Mouse (Mus musculus) embryonic facial prominence, embryonic 15.5 days (tissue): ENCODE data around the gene Pim1. TPM values are rescaled to one million over a fixed set of nuclear protein-coding genes. Genes with fewer than 3 reads are reported as not detected.

Source experiments
- ATAC-seq: fragments of 200-750 bp; cut with Nextera tagmentation; 2 replicates; pipeline ENCODE4 v1.8.0; 2017; ENCODE audit warnings: low read depth, moderate TSS enrichment; ENCODE audit not compliant: insufficient number of reproducible peaks, low FRiP score, low TSS enrichment
- H3K27ac ChIP-seq: fragments of 300-500 bp; sonication (generic); replicated peaks from 2 replicates; pipeline ENCODE4 v1.5.1; 2015; ENCODE audit warnings: mild to moderate bottlenecking, inconsistent platforms
- H3K27me3 ChIP-seq: fragments of 300-500 bp; sonication (generic); 2 replicates; pipeline ENCODE4 v1.6.1; 2015; ENCODE audit warnings: inconsistent platforms
- H3K36me3 ChIP-seq: fragments of 300-500 bp; sonication (generic); 2 replicates; pipeline ENCODE4 v1.6.1; 2015; ENCODE audit warnings: mild to moderate bottlenecking, inconsistent platforms
- H3K4me1 ChIP-seq: fragments of 300-500 bp; sonication (generic); 2 replicates; pipeline ENCODE4 v1.6.1; 2015; ENCODE audit warnings: inconsistent platforms
- H3K4me2 ChIP-seq: fragments of 300-500 bp; sonication (generic); replicated peaks from 2 replicates; pipeline ENCODE4 v1.6.1; 2015; ENCODE audit warnings: mild to moderate bottlenecking, inconsistent platforms
- H3K4me3 ChIP-seq: fragments of 300-500 bp; sonication (generic); replicated peaks from 2 replicates; pipeline ENCODE4 v1.5.1; 2015; ENCODE audit warnings: mild to moderate bottlenecking, inconsistent platforms
- H3K9ac ChIP-seq: fragments of 300-500 bp; sonication (generic); 2 replicates; pipeline ENCODE4 v1.6.1; 2015; ENCODE audit warnings: inconsistent platforms
- H3K9me3 ChIP-seq: fragments of 300-500 bp; sonication (generic); replicated peaks from 2 replicates; pipeline ENCODE4 v1.6.1; 2016; ENCODE audit warnings: inconsistent platforms
- WGBS: fragments of 180-500 bp; shearing (Covaris S2); methylation state at CpG from one replicate; pipeline ENCODE4 v1.1.7; 2015; 5-methylcytosine and 5-hydroxymethylcytosine counted together
- polyA plus RNA-seq: library from polyadenylated mRNA; unstranded; fragments of >200 nt; fragmentation: Nextera tagmentation; extraction: Ambion mirVana; gene quantifications from 2 replicates; pipeline ENCODE4 v1.2.1, GENCODE M21; 2015

The Pim1 gene
- polyA plus RNA-seq, 1 experiment from 2014 or later = 17.8 TPM

GRCm38 (mm10) chr17:29455411-29456120, 35.0 kb upstream of the Pim1 start:
- H3K4me3 ChIP-seq = no peak overlapping the region
- WGBS = 82% methylated on average over 9 of the region's 9 CpGs
- H3K4me1 ChIP-seq = peaks cover 41% of the 10 kb centered on the region
- no peak overlapping the region for H3K4me2 ChIP-seq
- no peaks in the 10 kb centered on the region for H3K27me3 ChIP-seq
- ATAC-seq = no peak
- H3K27ac ChIP-seq = no peak overlapping the region
- H3K36me3 ChIP-seq = no peaks in the 10 kb centered on the region
- H3K9ac ChIP-seq = no peak overlapping the region
- no peaks in the 10 kb centered on the region for H3K9me3 ChIP-seq

- ATAC-seq = no peak
- Histone ChIP-seq H3K36me3 (no peaks in the 10 kb centered on the region), H3K4me3 (no peak overlapping the region), H3K27me3 (no peaks in the 10 kb centered on the region), H3K9ac (no peak overlapping the region), H3K9me3 (no peaks in the 10 kb centered on the region), H3K4me1 (peaks cover 33% of the 10 kb centered on the region), H3K4me2 (no peak overlapping the region), H3K27ac (no peak overlapping the region)
- 96% methylated on average over 4 of the region's 4 CpGs for WGBS
These were observed 34.1 kb upstream of the Pim1 start for GRCm38 (mm10) chr17:29456476-29456875.

- no peak for ATAC-seq
- no peak overlapping the region for H3K9ac ChIP-seq
- WGBS = 63% methylated on average over 2 of the region's 2 CpGs
- no peaks in the 10 kb centered on the region for H3K9me3 ChIP-seq
- peaks cover 30% of the 10 kb centered on the region for H3K4me1 ChIP-seq
- H3K4me3 ChIP-seq = no peak overlapping the region
- H3K36me3 ChIP-seq = no peaks in the 10 kb centered on the region
- H3K27ac ChIP-seq = no peak overlapping the region
- H3K4me2 ChIP-seq = no peak overlapping the region
- H3K27me3 ChIP-seq = no peaks in the 10 kb centered on the region
These were observed 33.6 kb upstream of the Pim1 start for GRCm38 (mm10) chr17:29456926-29457325.

- peak overlapping the region; percentile 41 for H3K27ac ChIP-seq
- no peaks in the 10 kb centered on the region for H3K9me3 ChIP-seq
- WGBS = 22% methylated on average over 11 of the region's 11 CpGs
- H3K4me3 ChIP-seq = no peak overlapping the region
- peaks cover 30% of the 10 kb centered on the region for H3K4me1 ChIP-seq
- no peak overlapping the region for H3K4me2 ChIP-seq
- H3K36me3 ChIP-seq = no peaks in the 10 kb centered on the region
- no peak overlapping the region for H3K9ac ChIP-seq
- H3K27me3 ChIP-seq = no peaks in the 10 kb centered on the region
- peak; percentile 62 for ATAC-seq
These were observed 32.6 kb upstream of the Pim1 start for GRCm38 (mm10) chr17:29457795-29458560.

- Histone ChIP-seq H3K27me3 (no peaks in the 10 kb centered on the region), H3K4me1 (peaks cover 43% of the 10 kb centered on the region), H3K4me3 (peak overlapping the region; percentile 11), H3K9me3 (no peaks in the 10 kb centered on the region), H3K27ac (peak overlapping the region; percentile 49), H3K4me2 (peak overlapping the region; percentile 42), H3K9ac (no peak overlapping the region), H3K36me3 (no peaks in the 10 kb centered on the region)
- ATAC-seq = no peak
- 9% methylated on average over 24 of the region's 24 CpGs for WGBS
These were observed 31.0 kb upstream of the Pim1 start for GRCm38 (mm10) chr17:29459321-29460118.

- no peaks in the 10 kb centered on the region for H3K9me3 ChIP-seq
- no peak overlapping the region for H3K9ac ChIP-seq
- 13% methylated on average over 5 of the region's 5 CpGs for WGBS
- H3K4me1 ChIP-seq = peaks cover 48% of the 10 kb centered on the region
- H3K4me2 ChIP-seq = peak overlapping the region; percentile 42; the same call in 1 of the 2 replicates
- H3K36me3 ChIP-seq = no peaks in the 10 kb centered on the region
- ATAC-seq = no peak
- 0 out of 2 replicates have a peak overlapping the region, but pooled peaks have one; percentile 11 for H3K4me3 ChIP-seq
- H3K27ac ChIP-seq = peak overlapping the region; percentile 49
- H3K27me3 ChIP-seq = no peaks in the 10 kb centered on the region
These were observed 30.4 kb upstream of the Pim1 start for GRCm38 (mm10) chr17:29460119-29460505.

GRCm38 (mm10) chr17:29463627-29464026, 26.9 kb upstream of the Pim1 start:
- H3K4me2 ChIP-seq = peak overlapping the region; percentile 59
- H3K4me3 ChIP-seq = peak overlapping the region; percentile 34
- no peak overlapping the region for H3K9ac ChIP-seq
- H3K9me3 ChIP-seq = no peaks in the 10 kb centered on the region
- no peaks in the 10 kb centered on the region for H3K36me3 ChIP-seq
- 9% methylated on average over 13 of the region's 13 CpGs for WGBS
- peak overlapping the region; percentile 81 for H3K27ac ChIP-seq
- no peaks in the 10 kb centered on the region for H3K27me3 ChIP-seq
- peaks cover 49% of the 10 kb centered on the region for H3K4me1 ChIP-seq
- ATAC-seq = peak; percentile 35; the same call in 1 of the 2 replicates

- Histone ChIP-seq H3K9ac (no peak overlapping the region), H3K27me3 (no peaks in the 10 kb centered on the region), H3K4me1 (peaks cover 45% of the 10 kb centered on the region), H3K36me3 (no peaks in the 10 kb centered on the region), H3K4me3 (peak overlapping the region; percentile 34), H3K27ac (peak overlapping the region; percentile 81), H3K9me3 (no peaks in the 10 kb centered on the region), H3K4me2 (peak overlapping the region; percentile 59)
- 2% methylated on average over 14 of the region's 14 CpGs for WGBS
- ATAC-seq = peak; percentile 85
These were observed 26.5 kb upstream of the Pim1 start for GRCm38 (mm10) chr17:29464068-29464467.

- H3K36me3 ChIP-seq = no peaks in the 10 kb centered on the region
- ATAC-seq = no peak
- no peak overlapping the region for H3K9ac ChIP-seq
- no peaks in the 10 kb centered on the region for H3K9me3 ChIP-seq
- H3K4me3 ChIP-seq = peak overlapping the region; percentile 34
- peak overlapping the region; percentile 81 for H3K27ac ChIP-seq
- peak overlapping the region; percentile 59 for H3K4me2 ChIP-seq
- 14% methylated on average over 17 of the region's 17 CpGs for WGBS
- H3K4me1 ChIP-seq = peaks cover 39% of the 10 kb centered on the region
- no peaks in the 10 kb centered on the region for H3K27me3 ChIP-seq
These were observed 25.9 kb upstream of the Pim1 start for GRCm38 (mm10) chr17:29464519-29465140.

GRCm38 (mm10) chr17:29465405-29466010, 25.0 kb upstream of the Pim1 start:
- H3K27ac ChIP-seq = 0 out of 2 replicates have a peak overlapping the region, but pooled peaks have one; percentile 7

More at GRCm38 (mm10) chr17:29465405-29466010, 25.0 kb upstream of the Pim1 start:
- ATAC-seq = no peak
- Histone ChIP-seq H3K27me3 (no peaks in the 10 kb centered on the region), H3K9ac (no peak overlapping the region), H3K36me3 (no peaks in the 10 kb centered on the region), H3K9me3 (no peaks in the 10 kb centered on the region), H3K4me1 (peaks cover 31% of the 10 kb centered on the region), H3K4me2 (no peak overlapping the region), H3K4me3 (no peak overlapping the region)
- 38% methylated on average over 9 of the region's 9 CpGs for WGBS
